Mouse (Mus musculus) mature B cell (primary cell): ENCODE results near the gene Abcb4.
"Not testable (repeated sequence)": the region's sequence is repeated elsewhere in the genome, so short reads cannot be mapped to it uniquely, and the experiment has no call there.

Experiments
- in situ Hi-C: fragments of 300-500 bp; cut with MboI; formaldehyde crosslinking; loops from 2 replicates; pipeline ENCODE4 v1.14.3; 2019

Abcb4 gene

GRCm38 (mm10) chr5:8999108-8999507 lies 105.6 kb downstream of the Abcb4 start:
- in situ Hi-C loops, result no loop called here

DNA sequence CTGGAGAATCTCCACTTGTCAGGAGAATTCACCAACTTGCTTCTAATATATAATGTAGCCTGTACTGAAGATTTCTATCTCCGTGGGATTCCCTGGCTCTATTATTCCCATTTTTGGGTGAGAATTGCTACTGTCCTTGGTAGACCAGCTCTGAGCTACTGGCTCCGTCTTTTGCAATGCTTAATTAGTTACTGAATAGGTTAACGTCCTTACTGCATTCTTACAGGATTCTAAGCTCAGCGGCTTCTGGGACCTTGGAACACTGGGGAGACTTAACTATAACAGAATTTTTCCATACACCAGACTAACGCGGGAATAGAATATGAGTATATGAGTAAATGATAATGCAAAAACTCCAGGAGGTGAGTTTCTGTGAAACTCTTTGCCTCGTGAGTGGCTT lies 106.5 kb downstream of the Abcb4 start:
- in situ Hi-C loops, result not testable (repeated sequence)

- in situ Hi-C loops, result not testable (repeated sequence)
Observed at GRCm38 (mm10) chr5:9006585-9006984, 113.1 kb downstream of the Abcb4 start.
